Mouse (Mus musculus): ENCODE results near the gene Col19a1. TPM values are rescaled to one million over a fixed set of nuclear protein-coding genes. Genes with fewer than 3 reads are reported as not detected.

The Col19a1 gene
- total and polyA plus RNA-seq, 3 experiments: 0.08 TPM; not detected in 2

GRCm38 (mm10) chr1:24225825-24226526 lies 361.3 kb downstream of the Col19a1 start:
- 62% methylated on average over 4 of the region's 4 CpGs for WGBS
- Histone ChIP-seq H3K36me3 (ENCODE audit: control insufficient read depth, insufficient read depth, low read length) (no peaks in the 10 kb centered on the region), H3K4me1 (ENCODE audit: control insufficient read depth, insufficient read depth, low read length) (no peaks in the 10 kb centered on the region), H3K4me3 (no peak overlapping the region), H3K9ac (ENCODE audit: low read depth, low read length) (no peak overlapping the region), H3K27ac (no peak overlapping the region), H3K27me3 (ENCODE audit: control insufficient read depth, insufficient read depth, low read length) (no peaks in the 10 kb centered on the region), H3K79me2 (replicated peaks; ENCODE audit: control insufficient read depth, insufficient read depth, low read length) (no peaks in the 10 kb centered on the region)
- TF ChIP-seq EP300 (IDR thresholded peaks at IDR 0.05; ENCODE audit: insufficient read depth, low read depth, low read length): no peak
- no peak for TF ChIP-seq POLR2A (IDR thresholded peaks at IDR 0.05; ENCODE audit: insufficient read depth, low read depth, low read length)
- TF ChIP-seq CTCF (IDR thresholded peaks at IDR 0.05): no peak
- DNase-seq: no peak
- intact Hi-C loops (cut with DNase I): no loop called here

GRCm38 (mm10) chr1:24222981-24223612 lies 364.2 kb downstream of the Col19a1 start:
- no peak for TF ChIP-seq CTCF (IDR thresholded peaks at IDR 0.05)
- 85% methylated on average over 8 of the region's 8 CpGs for WGBS
- intact Hi-C loops (cut with DNase I): no loop called here

GRCm38 (mm10) chr1:24222231-24222630 lies 365.0 kb downstream of the Col19a1 start:
- intact Hi-C loops (cut with DNase I): no loop called here
- Histone ChIP-seq H3K27ac (no peak overlapping the region), H3K4me3 (no peak overlapping the region), H3K36me3 (ENCODE audit: control insufficient read depth, insufficient read depth, low read length) (no peaks in the 10 kb centered on the region), H3K27me3 (ENCODE audit: control insufficient read depth, insufficient read depth, low read length) (no peaks in the 10 kb centered on the region), H3K4me1 (ENCODE audit: control insufficient read depth, insufficient read depth, low read length) (no peaks in the 10 kb centered on the region), H3K79me2 (replicated peaks; ENCODE audit: control insufficient read depth, insufficient read depth, low read length) (no peaks in the 10 kb centered on the region), H3K9ac (ENCODE audit: low read depth, low read length) (no peak overlapping the region)
- DNase-seq: no peak
- WGBS: 86% methylated on average over 2 of the region's 2 CpGs
- no peak for TF ChIP-seq EP300 (IDR thresholded peaks at IDR 0.05; ENCODE audit: insufficient read depth, low read depth, low read length)
- no peak for TF ChIP-seq CTCF (IDR thresholded peaks at IDR 0.05)
- TF ChIP-seq POLR2A (IDR thresholded peaks at IDR 0.05; ENCODE audit: insufficient read depth, low read depth, low read length): no peak

More at GRCm38 (mm10) chr1:24222981-24223612, 364.2 kb downstream of the Col19a1 start:
- H3K9ac ChIP-seq (ENCODE audit: low read depth, low read length): no peak overlapping the region
- no peak for DNase-seq
- no peak overlapping the region for H3K27ac ChIP-seq
- H3K79me2 ChIP-seq (replicated peaks; ENCODE audit: control insufficient read depth, insufficient read depth, low read length): no peaks in the 10 kb centered on the region
- no peaks in the 10 kb centered on the region for H3K4me1 ChIP-seq (ENCODE audit: control insufficient read depth, insufficient read depth, low read length)
- no peak overlapping the region for H3K4me3 ChIP-seq
- no peaks in the 10 kb centered on the region for H3K27me3 ChIP-seq (ENCODE audit: control insufficient read depth, insufficient read depth, low read length)
- no peaks in the 10 kb centered on the region for H3K36me3 ChIP-seq (ENCODE audit: control insufficient read depth, insufficient read depth, low read length)

- no peak for TF ChIP-seq EP300 (IDR thresholded peaks at IDR 0.05; ENCODE audit: insufficient read depth, low read depth, low read length)
- TF ChIP-seq POLR2A (IDR thresholded peaks at IDR 0.05; ENCODE audit: insufficient read depth, low read depth, low read length): no peak
- TF ChIP-seq CTCF (IDR thresholded peaks at IDR 0.05): no peak
- H3K4me3 ChIP-seq: no peak overlapping the region
- no peak for DNase-seq
- 39% methylated on average over 6 of the region's 6 CpGs for WGBS
- intact Hi-C loops (cut with DNase I): no loop called here
- no peaks in the 10 kb centered on the region for H3K27me3 ChIP-seq (ENCODE audit: control insufficient read depth, insufficient read depth, low read length)
- H3K4me1 ChIP-seq (ENCODE audit: control insufficient read depth, insufficient read depth, low read length): no peaks in the 10 kb centered on the region
- H3K27ac ChIP-seq: no peak overlapping the region
- no peaks in the 10 kb centered on the region for H3K79me2 ChIP-seq (replicated peaks; ENCODE audit: control insufficient read depth, insufficient read depth, low read length)
- H3K9ac ChIP-seq (ENCODE audit: low read depth, low read length): no peak overlapping the region
- no peaks in the 10 kb centered on the region for H3K36me3 ChIP-seq (ENCODE audit: control insufficient read depth, insufficient read depth, low read length)
Measured at GRCm38 (mm10) chr1:24219041-24219440, 368.2 kb downstream of the Col19a1 start.

Other genes starting within 250 kb of the Col19a1 start
- gene Lmbrd1, start 91.2 kb upstream of the Col19a1 start, total RNA-seq (2021): 10 to 100 TPM; 39.7 to 49.0 TPM
- 26.0 and 36.8 TPM in 2 replicates for gene Lmbrd1, start 91.2 kb upstream of the Col19a1 start, polyA plus RNA-seq (2012; rRNA removed)

Data from heart, adult 2 months (tissue).